Mouse (Mus musculus) G1E (cell line): ENCODE data around the gene Ssbp3.

Experiments
- CTCF ChIP-seq: IDR thresholded peaks from 2 replicates; pipeline ENCODE4 v1.5.1; 2012; ENCODE audit warnings: low read depth, low read length, inconsistent platforms, mixed read lengths
- GATA1 ChIP-seq: IDR thresholded peaks from 2 replicates; pipeline ENCODE4 v1.6.1; 2012; ENCODE audit warnings: borderline replicate concordance, low read length, inconsistent platforms, mixed read lengths
- GATA2 ChIP-seq: IDR thresholded peaks from 2 replicates; pipeline ENCODE4 v1.6.1; 2012; ENCODE audit warnings: low read depth, low read length, inconsistent platforms, borderline replicate concordance
- POLR2AphosphoS5 ChIP-seq: IDR thresholded peaks from 2 replicates; pipeline ENCODE4 v1.6.1; 2012; ENCODE audit warnings: low read depth, low read length, inconsistent platforms; ENCODE audit not compliant: insufficient replicate concordance
- TAL1 ChIP-seq: conservative IDR thresholded peaks from 2 replicates; pipeline ENCODE4 v1.6.1; 2012; ENCODE audit warnings: low read depth, low read length, inconsistent platforms, mixed read lengths

DNA sequence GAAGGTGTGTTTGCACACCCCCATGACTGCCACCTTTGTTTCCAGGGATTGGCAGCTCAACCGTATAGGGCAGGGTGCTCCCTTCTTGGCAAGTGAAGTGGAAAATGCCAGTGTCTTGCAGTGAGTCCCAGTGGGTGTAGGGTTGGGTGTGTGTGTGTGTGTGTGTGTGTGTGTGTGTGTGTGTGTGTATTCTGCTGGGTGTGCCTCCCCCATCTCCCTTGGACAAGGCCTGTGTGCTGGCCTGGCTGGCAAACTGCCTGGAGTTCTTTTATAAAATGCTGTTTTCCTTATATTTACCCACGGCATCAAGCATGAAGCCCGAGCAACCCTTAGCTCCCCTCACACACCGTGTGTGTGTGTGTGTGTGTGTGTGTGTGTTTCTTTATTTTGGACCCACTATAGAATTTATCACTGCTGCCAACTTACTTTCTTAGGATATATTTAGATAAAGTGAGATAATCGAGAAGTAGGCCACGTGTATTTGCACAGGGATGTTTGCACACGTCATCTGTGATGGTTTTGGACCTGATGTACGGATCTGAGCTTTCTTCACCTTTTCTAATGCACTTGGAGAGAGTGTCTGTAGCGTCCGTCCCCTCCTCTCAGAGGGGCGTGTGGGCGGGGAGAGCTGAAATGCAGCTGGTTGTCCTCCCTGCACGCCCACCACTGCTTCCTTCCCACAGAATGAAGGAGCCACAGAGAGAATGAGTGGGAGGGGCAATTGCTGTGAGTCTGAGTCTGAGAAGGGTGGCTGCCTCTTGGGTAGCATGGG is 86.0 kb downstream of the Ssbp3 start:
- TF ChIP-seq CTCF (no peak), GATA1 (no peak), POLR2AphosphoS5 (no peak), TAL1 (no peak), GATA2 (no peak)
